Mouse (Mus musculus) spleen, adult 18-20 months (tissue): ENCODE measurements around the gene Gm13305.
"Not testable (repeated sequence)": the region's sequence is repeated elsewhere in the genome, so short reads cannot be mapped to it uniquely, and the experiment has no call there.

Source experiments
- DNase-seq, 2 experiments: peaks; one replicate each; pipeline ENCODE4 v3.0.0; 2022; ENCODE audit warnings: mixed read lengths in 2 of 2

Gene Gm13305

GRCm38 (mm10) chr4:42168503-42168902 is at the start of gene Gm13305:
TSS of gene Gm13305 (minus strand) at chr4:42168603.
- DNase-seq, result not testable (repeated sequence)

- DNase-seq, result not testable (repeated sequence)
These were observed 16.6 kb upstream of the Gm13305 start for GRCm38 (mm10) chr4:42184980-42185372.

- DNase-seq, result not testable (repeated sequence)
These were observed 16.0 kb upstream of the Gm13305 start for GRCm38 (mm10) chr4:42184324-42184979.

GRCm38 (mm10) chr4:42183234-42184197 is 15.1 kb upstream of the Gm13305 start:
- not testable (repeated sequence) for DNase-seq

- not testable (repeated sequence) for DNase-seq
These were observed 9.8 kb upstream of the Gm13305 start for GRCm38 (mm10) chr4:42178243-42178642.

GRCm38 (mm10) chr4:42153136-42153535 is 15.3 kb downstream of the Gm13305 start, which contains the start of gene Gm13306:
TSS of gene Gm13306 (plus strand) at chr4:42153436.
- DNase-seq, result not testable (repeated sequence)

- not testable (repeated sequence) for DNase-seq
These were observed 53.9 kb downstream of the Gm13305 start, which contains the start of gene Gm13304 for GRCm38 (mm10) chr4:42114517-42114916. TSS of gene Gm13304 (plus strand) at chr4:42114817.
